Mouse (Mus musculus) A20 (cell line): ENCODE results near the gene Rbm34.
"Not testable (repeated sequence)": the region's sequence is repeated elsewhere in the genome, so short reads cannot be mapped to it uniquely, and the experiment has no call there.

Source experiments
- DNase-seq: peaks from one replicate; pipeline ENCODE4 v3.0.0-alpha.2; 2011; ENCODE audit warnings: low read depth, low spot score

The Rbm34 gene

GRCm38 (mm10) chr8:126970579-126971313 is at the start of gene Rbm34:
Rbm34 (minus strand) TSS chr8:126971071.
- peak; percentile 96 for DNase-seq

- no peak for DNase-seq
Measured at GRCm38 (mm10) chr8:127011668-127012067, 40.8 kb upstream of the Rbm34 start.

- DNase-seq = no peak
Measured at GRCm38 (mm10) chr8:126994506-126994905, 23.6 kb upstream of the Rbm34 start.

GRCm38 (mm10) chr8:126989363-126990153 is 18.7 kb upstream of the Rbm34 start:
- DNase-seq = no peak

GRCm38 (mm10) chr8:126988346-126989006 is 17.6 kb upstream of the Rbm34 start:
- DNase-seq = no peak

GRCm38 (mm10) chr8:126986495-126986894 is 15.6 kb upstream of the Rbm34 start:
- DNase-seq = peak; percentile 86

- DNase-seq = peak; percentile 47
Measured at GRCm38 (mm10) chr8:126980046-126980445, 9.2 kb upstream of the Rbm34 start.

GRCm38 (mm10) chr8:126979091-126979920 is 8.4 kb upstream of the Rbm34 start:
- DNase-seq = peak; percentile 64

GRCm38 (mm10) chr8:126978535-126978934 is 7.7 kb upstream of the Rbm34 start:
- not testable (repeated sequence) for DNase-seq

GRCm38 (mm10) chr8:126978028-126978427 is 7.2 kb upstream of the Rbm34 start:
- DNase-seq = no peak

- no peak for DNase-seq
Measured at GRCm38 (mm10) chr8:126976608-126977348, 5.9 kb upstream of the Rbm34 start.

- DNase-seq = peak; percentile 54
Measured at GRCm38 (mm10) chr8:126975706-126976105, 4.8 kb upstream of the Rbm34 start.

GRCm38 (mm10) chr8:126974511-126974910 is 3.6 kb upstream of the Rbm34 start:
- no peak for DNase-seq

- no peak for DNase-seq
Measured at GRCm38 (mm10) chr8:126973686-126974265, 2.9 kb upstream of the Rbm34 start.

- DNase-seq = no peak
Measured at GRCm38 (mm10) chr8:126972649-126973048, 1.8 kb upstream of the Rbm34 start.

GRCm38 (mm10) chr8:126972102-126972501 is 1.2 kb upstream of the Rbm34 start:
- no peak for DNase-seq

GRCm38 (mm10) chr8:126971314-126971664 is 418 bp upstream of the Rbm34 start:
- no peak for DNase-seq

GRCm38 (mm10) chr8:126969546-126969945 is 1.3 kb downstream of the Rbm34 start:
- no peak for DNase-seq

- no peak for DNase-seq
Measured at GRCm38 (mm10) chr8:126968107-126968506, 2.8 kb downstream of the Rbm34 start.

GRCm38 (mm10) chr8:126965246-126965645 is 5.6 kb downstream of the Rbm34 start:
- no peak for DNase-seq
